Mouse (Mus musculus) brain, embryonic 18.5 days (tissue): ENCODE data around the gene Mpg.
"Not testable (repeated sequence)": the region's sequence is repeated elsewhere in the genome, so short reads cannot be mapped to it uniquely, and the experiment has no call there.

Experiments
- DNase-seq: peaks from one replicate; pipeline ENCODE4 v3.0.0-alpha.2; 2012; ENCODE audit warnings: low read depth, low spot score

Mpg gene

DNA sequence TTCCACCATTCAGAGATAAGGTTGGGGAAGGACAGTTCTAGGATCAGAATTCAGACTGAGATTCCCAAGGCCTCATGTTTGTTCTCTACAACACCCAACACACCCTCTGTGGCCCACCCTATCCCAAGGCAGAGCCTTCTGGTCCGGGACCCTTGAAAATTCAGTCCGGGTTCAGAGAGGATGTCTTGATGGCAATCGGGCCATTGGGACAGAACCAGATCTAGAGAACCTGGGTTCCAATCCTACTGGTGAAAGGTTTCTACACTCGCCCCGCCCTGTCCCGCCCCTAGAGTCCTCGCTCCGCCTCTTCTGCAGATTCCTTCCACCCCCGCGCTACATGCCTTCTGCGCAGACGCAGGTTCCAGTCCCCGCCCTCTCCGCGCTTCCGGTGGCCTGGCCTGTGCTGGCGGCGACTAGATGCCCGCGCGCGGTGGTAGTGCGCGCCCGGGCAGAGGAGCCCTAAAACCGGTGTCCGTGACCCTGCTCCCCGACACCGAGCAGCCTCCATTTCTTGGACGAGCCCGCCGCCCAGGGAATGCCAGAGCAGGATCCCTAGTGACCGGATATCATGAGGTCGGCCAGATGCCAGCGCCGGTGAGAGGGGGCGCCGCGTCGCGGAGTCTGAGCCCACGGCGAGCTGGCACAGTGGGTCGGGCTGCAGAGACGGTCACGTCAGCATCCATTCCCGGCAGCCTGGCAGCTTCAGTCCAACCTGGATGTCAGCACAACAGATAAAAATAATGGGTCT, at the start of gene Mpg:
Mpg (plus strand) TSS at position 382 of the 748 bp plus-strand sequence.
- peak; percentile 71 for DNase-seq

DNA sequence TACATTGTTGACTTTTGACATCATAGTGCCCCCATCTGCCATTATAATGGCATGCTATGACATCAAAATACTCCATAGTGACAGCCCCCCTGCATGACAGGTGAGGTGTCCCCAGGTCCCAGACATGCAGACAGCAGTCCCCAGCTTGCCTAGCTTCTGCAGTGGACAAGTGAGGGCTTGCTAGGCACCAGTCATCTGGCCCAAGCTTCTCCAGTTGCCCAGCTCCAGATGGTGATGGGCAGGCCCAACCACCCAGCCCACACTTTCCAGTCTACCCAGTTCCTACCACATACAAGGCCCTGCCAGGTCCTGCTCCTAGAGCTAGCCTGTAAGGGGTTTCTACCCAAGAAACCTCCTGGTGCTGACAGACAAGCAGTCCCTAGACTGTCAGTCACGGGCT, 47.8 kb upstream of the Mpg start:
- DNase-seq: no peak

- no peak for DNase-seq
Observed at GRCm38 (mm10) chr11:32181246-32181645, 45.1 kb upstream of the Mpg start.

DNA sequence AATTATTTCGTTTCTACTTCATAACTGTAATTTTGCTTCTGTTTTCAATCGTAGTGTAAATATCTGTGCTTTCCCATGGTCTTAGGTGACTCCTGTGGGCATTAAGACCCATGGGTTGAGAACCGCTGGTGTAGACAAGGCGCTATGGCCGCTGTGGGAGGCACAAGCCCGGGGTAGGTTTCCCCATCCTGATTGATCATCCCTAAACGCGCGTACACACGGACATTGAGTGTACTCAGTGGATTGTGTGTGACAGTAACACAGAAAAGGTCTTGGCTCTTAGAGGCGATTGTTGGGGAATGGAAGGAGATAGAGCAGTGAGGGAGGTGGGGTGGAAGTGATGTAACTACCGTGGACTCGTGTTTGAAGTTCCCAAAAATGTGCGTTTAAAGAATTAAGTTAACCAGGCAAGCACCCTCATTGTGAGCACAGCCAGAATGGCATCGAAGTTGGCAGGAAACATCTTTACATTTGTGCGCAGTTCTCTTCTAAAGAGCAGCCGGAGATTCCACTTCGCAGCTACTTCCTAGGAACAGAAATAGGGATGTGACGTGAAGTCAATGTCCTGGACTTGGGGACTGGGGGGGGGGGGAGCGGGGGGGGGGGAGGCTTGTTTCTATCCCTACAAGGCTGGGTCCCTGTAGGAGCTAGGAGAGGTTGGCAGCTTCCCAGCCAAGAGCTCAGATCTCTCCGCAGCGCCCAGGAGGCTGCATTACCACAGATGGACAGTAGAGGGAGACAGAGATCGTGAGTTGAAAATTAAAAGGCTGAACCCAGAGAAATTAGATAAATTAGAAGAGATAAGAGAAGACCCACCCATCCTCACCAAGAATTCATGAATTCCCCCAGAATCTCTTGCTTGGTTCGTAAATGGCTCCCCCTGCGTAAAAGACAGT, 44.1 kb upstream of the Mpg start:
- no peak for DNase-seq

DNA sequence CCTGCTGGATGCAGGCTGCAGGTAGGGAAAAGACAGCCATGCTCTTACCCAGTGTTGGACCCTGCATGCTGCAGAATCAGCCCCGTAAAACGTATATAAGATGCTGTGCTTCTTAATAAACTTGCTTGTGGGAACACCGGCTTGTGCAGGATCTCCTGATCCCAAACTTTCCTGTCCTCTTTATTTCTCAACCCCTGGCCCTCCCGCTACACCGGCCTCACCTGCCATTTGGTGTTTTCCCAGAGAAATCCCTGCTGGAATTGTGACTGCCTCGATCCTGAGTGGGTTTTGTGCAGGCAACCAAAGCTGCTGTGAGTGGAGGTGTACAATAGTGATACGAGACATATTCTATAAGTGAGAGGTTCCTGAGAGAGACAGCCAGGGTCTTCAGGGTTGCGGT, 41.8 kb upstream of the Mpg start:
- DNase-seq: no peak

DNA sequence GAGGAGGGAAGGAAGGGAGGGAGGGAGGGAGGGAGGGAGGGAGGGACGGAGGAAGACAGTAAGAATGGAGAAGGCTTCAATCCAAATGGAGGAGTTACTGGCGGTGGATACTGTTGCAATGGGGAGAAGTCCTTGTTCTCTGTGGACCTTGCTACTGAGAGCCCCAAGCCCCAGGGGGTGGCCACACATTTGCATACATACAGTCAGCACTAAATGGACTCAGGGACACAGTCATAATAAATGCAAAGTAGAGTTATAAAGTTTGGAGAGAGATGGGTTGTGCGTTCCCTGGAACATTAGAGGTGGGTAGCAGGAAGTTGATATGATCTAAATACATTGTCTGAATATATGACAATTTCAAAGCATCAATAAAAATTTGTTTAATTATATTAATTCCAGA, 40.3 kb upstream of the Mpg start:
- DNase-seq: no peak

DNA sequence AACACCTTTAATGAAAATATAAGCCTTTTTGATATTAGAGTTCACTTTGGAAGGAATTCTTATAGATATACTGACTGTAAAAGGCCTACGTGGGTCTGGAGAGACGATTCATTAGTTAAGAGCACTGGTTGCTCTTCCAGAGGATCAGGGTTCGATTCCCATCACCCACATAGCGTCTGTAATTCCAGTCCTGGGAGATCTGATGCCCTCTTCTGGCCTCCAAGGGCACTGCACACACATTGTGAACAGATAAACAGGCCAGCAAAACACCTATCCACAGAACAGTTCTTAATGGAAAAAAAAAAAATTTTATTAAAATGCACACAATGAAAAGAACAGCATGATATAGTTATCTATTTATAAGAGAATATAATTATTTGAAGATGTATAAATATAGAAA, 39.0 kb upstream of the Mpg start:
- DNase-seq: no peak

- no peak for DNase-seq
Observed at GRCm38 (mm10) chr11:32188881-32189280, 37.4 kb upstream of the Mpg start.

- DNase-seq: no peak
Observed at GRCm38 (mm10) chr11:32189434-32189833, 36.9 kb upstream of the Mpg start.

- DNase-seq: no peak
Observed at GRCm38 (mm10) chr11:32190119-32190518, 36.2 kb upstream of the Mpg start.

DNA sequence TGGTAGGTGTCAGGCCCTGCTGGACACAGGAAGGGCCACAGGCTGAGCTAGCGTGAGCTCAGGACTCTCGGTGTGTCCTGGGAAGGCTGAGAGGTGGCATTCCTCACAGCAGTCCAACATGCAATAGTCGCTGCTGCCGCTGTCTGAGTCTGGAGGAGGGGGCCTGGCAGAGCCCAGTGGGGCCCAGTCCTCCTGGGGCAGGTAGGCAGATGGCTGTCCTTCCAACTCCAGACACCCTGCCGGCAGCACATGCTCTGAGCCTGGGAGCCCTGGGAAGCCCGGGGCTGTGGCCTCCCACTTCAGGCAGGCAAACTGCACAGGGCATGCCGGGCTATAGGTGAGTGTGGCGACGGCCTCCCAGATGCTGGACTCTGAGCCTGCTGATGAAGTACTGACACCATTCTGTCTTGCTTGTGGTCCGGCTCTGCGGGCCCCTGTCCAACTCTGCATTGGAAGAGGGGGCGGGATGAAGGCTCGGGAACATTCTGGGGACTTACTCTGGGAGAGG, 35.6 kb upstream of the Mpg start:
- DNase-seq: no peak

- no peak for DNase-seq
Observed at GRCm38 (mm10) chr11:32193156-32193555, 33.1 kb upstream of the Mpg start.

DNA sequence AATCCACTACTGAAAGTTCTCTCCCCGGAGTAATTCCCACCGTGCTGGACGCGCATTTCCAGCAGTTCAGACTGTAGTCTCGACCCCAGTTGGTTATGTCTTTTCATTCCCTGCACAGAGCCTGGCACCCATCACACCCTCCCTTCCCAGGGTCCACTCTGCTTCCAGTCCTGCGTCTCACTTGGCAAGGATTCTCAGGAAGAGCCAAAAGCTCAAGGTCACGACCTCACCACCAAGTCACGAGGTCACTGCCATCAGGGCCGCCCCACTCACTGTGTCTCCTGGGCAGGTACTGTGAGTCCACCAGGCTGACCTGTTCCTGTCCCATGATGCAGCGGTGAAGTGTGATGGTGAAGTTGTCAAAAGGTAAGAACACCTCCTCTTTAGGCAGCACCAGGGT, 32.2 kb upstream of the Mpg start:
- DNase-seq: no peak

DNA sequence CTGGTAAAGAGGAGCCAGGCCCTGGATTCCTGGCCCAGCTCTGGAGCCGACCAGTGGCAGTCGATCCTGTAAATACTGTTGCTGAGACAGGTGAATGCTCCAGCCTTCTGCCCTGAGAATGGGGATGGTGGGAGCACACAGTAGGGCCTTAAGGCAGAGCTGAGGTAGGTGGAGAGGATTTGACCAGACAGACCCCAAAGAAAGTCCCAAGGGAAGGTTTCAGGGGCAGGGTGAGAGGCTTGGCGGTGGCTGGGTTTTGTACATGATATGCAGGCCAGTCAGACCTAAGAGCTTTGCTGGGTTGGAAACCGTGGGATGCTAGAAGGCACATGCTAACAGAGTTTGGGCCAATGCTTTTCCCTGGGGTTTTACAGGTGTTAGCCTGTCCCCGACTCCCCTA, 31.7 kb upstream of the Mpg start:
- DNase-seq: no peak

DNA sequence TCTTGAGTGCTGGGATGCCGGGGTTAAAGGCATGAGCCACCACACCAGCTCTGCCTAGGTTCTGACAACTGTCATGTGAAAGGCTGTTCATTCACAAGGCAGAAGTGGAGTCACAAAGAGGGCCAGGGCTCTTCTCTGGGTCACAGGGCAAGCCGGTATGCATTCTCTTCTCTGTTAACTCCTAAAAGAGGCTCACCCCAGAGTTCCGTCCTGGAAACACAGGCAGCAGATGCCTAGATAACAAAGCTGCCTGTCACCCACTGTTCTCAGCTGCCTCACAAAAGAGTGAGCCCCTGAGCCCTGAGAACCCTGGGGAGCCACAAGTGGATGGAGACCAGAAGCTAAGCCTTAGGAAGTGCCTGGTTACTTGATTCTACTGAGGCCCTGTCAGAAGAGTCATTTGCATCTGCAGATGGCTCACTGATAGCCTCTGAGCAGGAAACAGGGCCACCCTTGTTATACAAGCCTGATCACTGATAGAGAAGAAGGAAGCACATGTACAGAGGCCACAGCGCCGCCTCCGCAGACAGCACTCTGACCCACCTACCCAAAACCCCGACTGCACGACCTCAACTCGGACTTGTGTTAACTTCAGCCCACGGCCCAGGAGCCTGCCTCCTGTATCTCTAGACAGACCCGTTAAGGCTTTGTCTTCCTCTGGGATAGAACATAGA, 30.3 kb upstream of the Mpg start:
- no peak for DNase-seq

- DNase-seq: no peak
Observed at GRCm38 (mm10) chr11:32196727-32197126, 29.6 kb upstream of the Mpg start.

- no peak for DNase-seq
Observed at GRCm38 (mm10) chr11:32197766-32198165, 28.5 kb upstream of the Mpg start.

DNA sequence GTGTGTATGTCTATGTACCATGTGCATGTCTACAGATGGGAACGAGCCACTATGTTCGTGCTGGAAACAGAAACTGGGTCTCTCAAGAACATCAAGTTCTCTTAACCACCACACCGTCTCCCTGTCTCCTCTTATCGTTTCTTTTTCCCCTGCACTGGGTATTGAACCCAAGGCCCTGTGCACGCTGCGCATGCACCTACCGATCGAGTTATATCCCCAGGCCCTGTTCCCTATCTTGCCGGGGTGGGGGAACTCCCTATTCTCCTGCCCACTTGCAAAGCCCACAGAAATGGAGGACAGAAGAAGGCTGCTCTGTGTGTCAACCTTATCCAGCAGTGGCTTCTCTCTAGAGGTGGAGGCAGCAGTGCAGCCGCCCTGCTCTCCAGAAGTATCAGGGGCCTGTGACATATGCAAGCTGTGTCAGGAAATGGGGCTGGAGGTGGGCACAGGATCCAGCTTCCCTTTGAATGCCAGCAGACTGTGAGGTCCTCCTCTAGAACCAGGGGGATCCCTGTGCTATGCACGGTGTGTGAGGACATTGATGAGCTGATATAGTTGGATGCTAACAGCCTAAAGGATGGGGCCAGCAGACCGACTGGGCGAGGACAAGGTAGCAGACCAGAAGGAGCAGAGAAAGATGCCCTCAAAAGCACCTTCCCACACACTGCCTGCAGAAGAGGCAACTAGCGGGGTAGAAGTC, 27.9 kb upstream of the Mpg start:
- no peak for DNase-seq

DNA sequence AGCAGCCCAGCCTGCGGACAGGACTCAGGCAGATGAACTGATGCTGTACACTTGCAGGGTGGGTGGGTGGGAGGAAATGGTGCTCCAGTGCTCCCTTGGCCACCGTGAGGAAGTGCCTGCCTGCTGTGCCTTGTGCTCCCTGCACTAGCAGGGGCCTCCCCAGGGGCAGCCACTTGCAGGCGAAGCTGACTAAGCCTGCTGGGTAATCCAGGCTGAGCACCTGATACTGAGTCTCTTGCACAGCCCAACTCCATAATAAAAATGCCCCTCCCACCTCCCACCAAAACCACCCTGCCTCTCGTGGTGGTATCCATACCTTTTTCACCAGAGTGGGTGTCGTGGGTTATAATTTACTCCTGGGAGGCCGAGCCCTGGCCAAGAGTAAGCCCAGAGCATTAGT, 27.1 kb upstream of the Mpg start:
- no peak for DNase-seq

DNA sequence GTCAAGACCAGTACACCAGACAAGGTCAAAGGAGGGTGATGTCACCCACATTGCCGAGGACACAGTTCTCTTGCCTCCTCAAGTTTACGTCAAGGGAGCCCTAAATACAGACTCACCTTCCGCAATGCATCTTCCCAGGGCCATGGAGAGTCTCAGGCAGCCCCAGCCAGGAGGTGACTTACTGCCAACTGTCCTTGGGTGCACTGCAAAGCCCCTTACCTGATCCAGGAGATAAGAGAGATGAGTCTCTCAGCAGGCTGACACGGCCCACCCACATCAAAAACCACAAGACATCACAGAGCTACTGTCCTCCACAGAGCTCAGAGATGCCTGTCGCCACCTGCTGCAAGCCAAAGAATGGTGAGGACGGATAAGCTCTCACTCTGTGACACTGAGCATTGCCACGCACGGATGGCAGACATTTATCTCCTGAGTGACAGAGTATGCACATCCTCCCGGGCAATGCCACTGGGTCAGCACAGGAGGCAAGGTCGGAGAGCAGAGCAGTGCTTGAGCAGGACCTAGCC, 26.2 kb upstream of the Mpg start, which contains the start of gene Il9r:
Il9r (minus strand) TSS at position 205 of the 527 bp plus-strand sequence.
- no peak for DNase-seq

- not testable (repeated sequence) for DNase-seq
Observed at GRCm38 (mm10) chr11:32200992-32201391, 25.3 kb upstream of the Mpg start.
